Mouse (Mus musculus): ENCODE results near the gene Dbh. TPM values are rescaled to one million over a fixed set of nuclear protein-coding genes. Genes with fewer than 3 reads are reported as not detected.

The Dbh gene
- 17.2 TPM for polyA plus RNA-seq (2014; fragmentation: Illumina TruSeq; extraction: RNeasy Lipid Tissue Mini Kit (QIAGEN cat#74804); ENCODE audit: low read depth, low replicate concordance)

GRCm38 (mm10) chr2:27164796-27165590, at the start of gene Dbh:
TSS of gene Dbh (plus strand) at chr2:27165233.

GRCm38 (mm10) chr2:27141950-27142693, 22.9 kb upstream of the Dbh start, which contains the start of gene Fam163b:
TSS of gene Fam163b (minus strand) at chr2:27142491.

Other genes starting within 250 kb of the Dbh start
- gene Surf2, start 248.9 kb upstream of the Dbh start, polyA plus RNA-seq (2014; fragmentation: Illumina TruSeq; extraction: RNeasy Lipid Tissue Mini Kit (QIAGEN cat#74804); ENCODE audit: low read depth, low replicate concordance): 15.9 TPM
- 57.5 TPM for gene Surf1, start 248.7 kb upstream of the Dbh start, polyA plus RNA-seq (2014; fragmentation: Illumina TruSeq; extraction: RNeasy Lipid Tissue Mini Kit (QIAGEN cat#74804); ENCODE audit: low read depth, low replicate concordance)
- gene Surf4, start 231.3 kb upstream of the Dbh start, polyA plus RNA-seq (2014; fragmentation: Illumina TruSeq; extraction: RNeasy Lipid Tissue Mini Kit (QIAGEN cat#74804); ENCODE audit: low read depth, low replicate concordance): 114 TPM
- gene Stkld1, start 231.2 kb upstream of the Dbh start, polyA plus RNA-seq (2014; fragmentation: Illumina TruSeq; extraction: RNeasy Lipid Tissue Mini Kit (QIAGEN cat#74804); ENCODE audit: low read depth, low replicate concordance): not detected
- 52.8 TPM for gene Rexo4, start 200.8 kb upstream of the Dbh start, polyA plus RNA-seq (2014; fragmentation: Illumina TruSeq; extraction: RNeasy Lipid Tissue Mini Kit (QIAGEN cat#74804); ENCODE audit: low read depth, low replicate concordance)
- not detected for gene Adamts13, start 191.8 kb upstream of the Dbh start, polyA plus RNA-seq (2014; fragmentation: Illumina TruSeq; extraction: RNeasy Lipid Tissue Mini Kit (QIAGEN cat#74804); ENCODE audit: low read depth, low replicate concordance)
- 22.2 TPM for gene Cacfd1, start 155.3 kb upstream of the Dbh start, polyA plus RNA-seq (2014; fragmentation: Illumina TruSeq; extraction: RNeasy Lipid Tissue Mini Kit (QIAGEN cat#74804); ENCODE audit: low read depth, low replicate concordance)
- not detected for gene Slc2a6, start 137.2 kb upstream of the Dbh start, polyA plus RNA-seq (2014; fragmentation: Illumina TruSeq; extraction: RNeasy Lipid Tissue Mini Kit (QIAGEN cat#74804); ENCODE audit: low read depth, low replicate concordance)
- not detected for gene Mymk, start 93.1 kb upstream of the Dbh start, polyA plus RNA-seq (2014; fragmentation: Illumina TruSeq; extraction: RNeasy Lipid Tissue Mini Kit (QIAGEN cat#74804); ENCODE audit: low read depth, low replicate concordance)
- gene Adamtsl2, start 85.9 kb upstream of the Dbh start, polyA plus RNA-seq (2014; fragmentation: Illumina TruSeq; extraction: RNeasy Lipid Tissue Mini Kit (QIAGEN cat#74804); ENCODE audit: low read depth, low replicate concordance): 0.93 TPM
- gene Fam163b, start 22.7 kb upstream of the Dbh start, polyA plus RNA-seq (2014; fragmentation: Illumina TruSeq; extraction: RNeasy Lipid Tissue Mini Kit (QIAGEN cat#74804); ENCODE audit: low read depth, low replicate concordance): 0.76 TPM
- 2.9 TPM for gene Sardh, start 83.1 kb downstream of the Dbh start, polyA plus RNA-seq (2014; fragmentation: Illumina TruSeq; extraction: RNeasy Lipid Tissue Mini Kit (QIAGEN cat#74804); ENCODE audit: low read depth, low replicate concordance)